Mouse (Mus musculus) cerebellum, postnatal 14 days (tissue): ENCODE results near the gene Abcg8.
A peak's percentile ranks its signal among the peaks of the same experiment; 100 is the strongest.

Experiments used
- DNase-seq, 2 experiments: peaks; one replicate each; pipeline ENCODE4 v3.0.0; 2021; ENCODE audit warnings: mixed read lengths in 2 of 2

The Abcg8 gene

GRCm38 (mm10) chr17:84675951-84676366 lies at the start of gene Abcg8:
Gene Abcg8, plus strand, starts transcription at chr17:84676302.
- DNase-seq: peak; percentile 17 to 25

GRCm38 (mm10) chr17:84626857-84627305 lies 49.2 kb upstream of the Abcg8 start:
- peak; percentile 41 to 45 for DNase-seq

GRCm38 (mm10) chr17:84627721-84628120 lies 48.4 kb upstream of the Abcg8 start:
- DNase-seq: no peak

- DNase-seq: no peak
Measured at GRCm38 (mm10) chr17:84628611-84629010, 47.5 kb upstream of the Abcg8 start.

- no peak for DNase-seq
Measured at GRCm38 (mm10) chr17:84631836-84632235, 44.3 kb upstream of the Abcg8 start.

GRCm38 (mm10) chr17:84633443-84633842 lies 42.7 kb upstream of the Abcg8 start:
- DNase-seq: no peak

GRCm38 (mm10) chr17:84636328-84636727 lies 39.8 kb upstream of the Abcg8 start:
- peak in 1 of 2 experiments; percentile 8 for DNase-seq

- no peak for DNase-seq
Measured at GRCm38 (mm10) chr17:84637971-84638370, 38.1 kb upstream of the Abcg8 start.

GRCm38 (mm10) chr17:84639796-84640378 lies 36.2 kb upstream of the Abcg8 start:
- no peak for DNase-seq

GRCm38 (mm10) chr17:84641893-84642292 lies 34.2 kb upstream of the Abcg8 start:
- peak; percentile 50 to 73 for DNase-seq

- no peak for DNase-seq
Measured at GRCm38 (mm10) chr17:84642324-84642723, 33.8 kb upstream of the Abcg8 start.

- DNase-seq: no peak
Measured at GRCm38 (mm10) chr17:84644292-84645050, 31.6 kb upstream of the Abcg8 start.

GRCm38 (mm10) chr17:84645119-84645518 lies 31.0 kb upstream of the Abcg8 start:
- DNase-seq: no peak

- DNase-seq: no peak
Measured at GRCm38 (mm10) chr17:84645894-84646293, 30.2 kb upstream of the Abcg8 start.

- DNase-seq: no peak
Measured at GRCm38 (mm10) chr17:84646477-84646876, 29.6 kb upstream of the Abcg8 start.

- no peak for DNase-seq
Measured at GRCm38 (mm10) chr17:84647630-84648029, 28.5 kb upstream of the Abcg8 start.

- no peak for DNase-seq
Measured at GRCm38 (mm10) chr17:84650302-84651017, 25.6 kb upstream of the Abcg8 start.

GRCm38 (mm10) chr17:84653544-84653943 lies 22.6 kb upstream of the Abcg8 start:
- no peak for DNase-seq

- DNase-seq: no peak
Measured at GRCm38 (mm10) chr17:84656205-84656604, 19.9 kb upstream of the Abcg8 start.

GRCm38 (mm10) chr17:84656653-84657421 lies 19.3 kb upstream of the Abcg8 start:
- DNase-seq: no peak

- DNase-seq: no peak
Measured at GRCm38 (mm10) chr17:84657422-84657732, 18.7 kb upstream of the Abcg8 start.

- no peak for DNase-seq
Measured at GRCm38 (mm10) chr17:84657782-84658181, 18.3 kb upstream of the Abcg8 start.

GRCm38 (mm10) chr17:84658195-84658594 lies 17.9 kb upstream of the Abcg8 start:
- no peak for DNase-seq
